Mouse (Mus musculus) heart, postnatal 0 days (tissue): ENCODE results near the gene Scrn2.

ENCODE experiments used
- CTCF ChIP-seq: IDR thresholded peaks from 2 replicates; pipeline ENCODE4 v1.5.1; 2016; ENCODE audit warnings: antibody characterized with exemption, control low read depth, low read depth
- EP300 ChIP-seq: IDR thresholded peaks from 2 replicates; pipeline ENCODE4 v1.6.1; 2016; ENCODE audit warnings: antibody characterized with exemption, low read depth

DNA sequence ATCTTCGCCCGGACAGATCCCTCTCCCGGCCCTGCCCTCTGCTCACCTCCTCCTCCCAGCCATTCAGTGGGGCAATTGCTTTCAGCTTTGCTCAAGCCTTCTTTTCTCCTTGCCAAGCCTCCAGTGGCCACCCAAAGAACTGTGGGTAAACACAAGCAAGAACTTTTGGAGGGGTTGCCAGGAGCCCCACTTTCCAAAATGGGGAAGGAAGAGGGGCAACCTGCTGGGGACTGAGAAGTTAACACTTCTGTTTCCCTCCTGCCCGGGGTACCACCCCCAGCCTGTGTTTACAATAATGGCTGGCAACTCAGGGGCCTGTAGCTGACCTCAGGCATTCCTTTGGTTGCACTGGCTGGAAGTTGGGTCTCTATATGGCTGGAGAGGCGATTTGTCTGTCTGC lies 26.6 kb upstream of the Scrn2 start:
- TF ChIP-seq EP300 (no peak), CTCF (no peak)
